Mouse (Mus musculus): ENCODE measurements at regions not wholly inside any gene's neighbourhood (a gene's known extent, or its start where the extent isn't known, plus 50 kb on each side); places are given as distances from the start of the nearest gene placed in this dataset.
"Not testable (repeated sequence)": the region's sequence is repeated elsewhere in the genome, so short reads cannot be mapped to it uniquely, and the experiment has no call there.

- no peak for DNase-seq (ENCODE audit: low read depth, low spot score)
Observed at GRCm38 (mm10) chr14:104208855-104209254, 258.9 kb downstream of the Pou4f1 start.

- DNase-seq (ENCODE audit: low read depth, low spot score), result no peak
Observed at GRCm38 (mm10) chr14:104208040-104208816, 259.6 kb downstream of the Pou4f1 start.

- no peak for DNase-seq (ENCODE audit: low read depth, low spot score)
Observed at GRCm38 (mm10) chr14:104206602-104207001, 261.2 kb downstream of the Pou4f1 start.

- no peak for DNase-seq (ENCODE audit: low read depth, low spot score)
Observed at GRCm38 (mm10) chr14:104203239-104203986, 264.4 kb downstream of the Pou4f1 start.

- no peak for DNase-seq (ENCODE audit: low read depth, low spot score)
Observed at GRCm38 (mm10) chr14:104193198-104193597, 274.6 kb downstream of the Pou4f1 start.

- no peak for DNase-seq (ENCODE audit: low read depth, low spot score)
Observed at GRCm38 (mm10) chr14:104175122-104175521, 292.7 kb downstream of the Pou4f1 start.

GRCm38 (mm10) chr14:104146841-104147240, 302.6 kb upstream of the Ednrb start:
- no peak for DNase-seq (ENCODE audit: low read depth, low spot score)

GRCm38 (mm10) chr14:104145395-104145794, 301.2 kb upstream of the Ednrb start:
- no peak for DNase-seq (ENCODE audit: low read depth, low spot score)

GRCm38 (mm10) chr14:104114986-104115951, 271.1 kb upstream of the Ednrb start:
- DNase-seq (ENCODE audit: low read depth, low spot score), result no peak

- DNase-seq (ENCODE audit: low read depth, low spot score), result no peak
Observed at GRCm38 (mm10) chr14:104114182-104114581, 270.0 kb upstream of the Ednrb start.

- no peak for DNase-seq (ENCODE audit: low read depth, low spot score)
Observed at GRCm38 (mm10) chr14:104113448-104113847, 269.2 kb upstream of the Ednrb start.

GRCm38 (mm10) chr14:104086381-104086780, 242.2 kb upstream of the Ednrb start:
- no peak for DNase-seq (ENCODE audit: low read depth, low spot score)

- DNase-seq (ENCODE audit: low read depth, low spot score), result not testable (repeated sequence)
Observed at GRCm38 (mm10) chr14:104064199-104064598, 220.0 kb upstream of the Ednrb start.

GRCm38 (mm10) chr14:104053697-104054096, 209.5 kb upstream of the Ednrb start:
- DNase-seq (ENCODE audit: low read depth, low spot score), result no peak

GRCm38 (mm10) chr14:104038628-104039325, 194.6 kb upstream of the Ednrb start:
- DNase-seq (ENCODE audit: low read depth, low spot score), result peak; percentile 16

GRCm38 (mm10) chr14:104033606-104034005, 189.4 kb upstream of the Ednrb start:
- no peak for DNase-seq (ENCODE audit: low read depth, low spot score)

- DNase-seq (ENCODE audit: low read depth, low spot score), result no peak
Observed at GRCm38 (mm10) chr14:104030784-104031470, 186.7 kb upstream of the Ednrb start.

- no peak for DNase-seq (ENCODE audit: low read depth, low spot score)
Observed at GRCm38 (mm10) chr14:104029668-104030530, 185.7 kb upstream of the Ednrb start.

- DNase-seq (ENCODE audit: low read depth, low spot score), result no peak
Observed at GRCm38 (mm10) chr14:104027900-104028285, 183.7 kb upstream of the Ednrb start.
